Mouse (Mus musculus) kidney, adult 2 months (tissue): ENCODE measurements at regions not wholly inside any gene's neighbourhood (a gene's known extent, or its start where the extent isn't known, plus 50 kb on each side); places are given as distances from the start of the nearest gene placed in this dataset.

ENCODE experiments used
- CTCF ChIP-seq: fragments of 200-500 bp; conservative IDR thresholded peaks from 2 replicates; pipeline ENCODE4 v1.5.1; 2011; ENCODE audit warnings: low read depth, mild to moderate bottlenecking, control low read depth, low read length, moderate library complexity, mixed read lengths; ENCODE audit not compliant: insufficient read depth, insufficient read length
- POLR2A ChIP-seq: fragments of 200-500 bp; IDR thresholded peaks from one replicate; pipeline ENCODE4 v1.6.1; 2011; ENCODE audit warnings: low read depth, low read length, control low read depth

GRCm38 (mm10) chr2:9641629-9642028, 239.4 kb upstream of the 4930412O13Rik start:
- no peak for TF ChIP-seq CTCF
- no peak for TF ChIP-seq POLR2A
